Mouse (Mus musculus): ENCODE measurements around the gene Abcg1.

DNA sequence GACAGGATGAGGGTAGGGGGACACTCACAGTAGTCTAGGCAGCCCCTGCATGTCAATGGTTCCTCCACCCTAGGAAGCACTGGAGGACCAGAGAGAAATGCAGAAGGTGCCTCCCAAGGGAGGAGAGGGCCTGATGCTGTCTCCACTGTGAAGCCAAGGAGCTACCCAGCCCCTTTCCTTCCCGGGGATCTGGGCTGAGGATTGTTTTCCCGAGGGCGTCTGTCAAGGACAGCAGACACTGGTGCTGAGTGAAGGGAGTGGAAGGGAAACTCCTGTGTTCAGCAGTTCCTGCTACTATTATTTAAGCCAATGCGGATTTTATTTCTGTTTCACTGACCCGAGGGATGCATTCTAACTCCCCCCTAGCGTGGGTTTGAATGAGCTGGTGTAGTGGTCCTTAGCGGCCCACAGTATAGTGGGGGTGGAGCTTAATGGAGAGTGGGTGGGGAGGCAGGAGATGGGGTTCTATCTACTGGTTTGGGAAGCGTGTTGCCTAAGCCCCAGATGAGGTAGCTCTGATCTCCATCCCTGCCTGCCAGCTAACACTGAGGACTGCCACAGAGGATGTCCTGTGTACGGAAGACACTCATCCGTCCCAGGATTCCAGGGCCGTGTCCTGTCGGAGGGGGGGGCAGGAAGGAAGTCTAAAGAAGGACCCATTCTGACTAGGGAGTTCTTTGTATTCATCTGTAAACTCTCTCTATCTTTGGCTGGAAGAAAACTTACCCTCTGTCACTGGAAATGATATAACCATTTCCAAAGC lies 21.8 kb downstream of the Abcg1 start:
- TF ChIP-seq CTCF (IDR thresholded peaks at IDR 0.05; ENCODE audit: borderline replicate concordance, extremely low read depth, insufficient read depth, insufficient read length) (no peak), POLR2A (IDR thresholded peaks at IDR 0.05; ENCODE audit: borderline replicate concordance, extremely low read depth, insufficient read depth, insufficient read length, poor library complexity, severe bottlenecking) (no peak)
